Mouse (Mus musculus) adrenal gland, postnatal 10 days (tissue): Measurements from ENCODE around the gene Gm9887. TPM values are rescaled to one million over a fixed set of nuclear protein-coding genes. Genes with fewer than 3 reads are reported as not detected.

Experiments
- DNase-seq: peaks from one replicate; pipeline ENCODE4 v3.0.0; 2021; ENCODE audit warnings: mixed read lengths
- long read RNA-seq, 2 experiments: library from polyadenylated mRNA; stranded (forward); transcript quantifications; one replicate each; pipeline ENCODE4 v2.0.0; 2021
- total RNA-seq, 2 experiments: library from RNA; stranded (reverse); gene quantifications; 2 replicates each; pipeline ENCODE4 v1.2.3; 2021

The Gm9887 gene
- total RNA-seq, result under 1 TPM in 1 of 2 experiments, not detected in 1; 0.63 TPM
- long read RNA-seq, experiment 1, partial matches to known transcripts, result 0 of 3 reads
- long read RNA-seq, experiment 1, other reads (novel, unspliced or antisense), result 0 of 3 reads
- long read RNA-seq, experiment 2, partial matches to known transcripts, result 0 of 1 reads
- long read RNA-seq, experiment 2, other reads (novel, unspliced or antisense), result 0 of 1 reads

GRCm38 (mm10) chr12:69371854-69372671, at the start of gene Gm9887, which contains the start of gene Arf6:
Gene Gm9887, minus strand, starts transcription at chr12:69372458.
Gene Arf6, plus strand, starts transcription at chr12:69372150.
- DNase-seq, result peak; percentile 99

- no peak for DNase-seq
Observed at GRCm38 (mm10) chr12:69420716-69421115, 48.5 kb upstream of the Gm9887 start.

GRCm38 (mm10) chr12:69419606-69420005, 47.3 kb upstream of the Gm9887 start:
- DNase-seq, result no peak

GRCm38 (mm10) chr12:69419017-69419605, 46.9 kb upstream of the Gm9887 start:
- no peak for DNase-seq

GRCm38 (mm10) chr12:69418606-69419005, 46.3 kb upstream of the Gm9887 start:
- no peak for DNase-seq

GRCm38 (mm10) chr12:69417701-69418291, 45.5 kb upstream of the Gm9887 start:
- DNase-seq, result peak; percentile 42

GRCm38 (mm10) chr12:69416793-69417192, 44.5 kb upstream of the Gm9887 start:
- DNase-seq, result no peak

GRCm38 (mm10) chr12:69414826-69415572, 42.7 kb upstream of the Gm9887 start:
- DNase-seq, result no peak

- DNase-seq, result no peak
Observed at GRCm38 (mm10) chr12:69413303-69413702, 41.0 kb upstream of the Gm9887 start.

- DNase-seq, result no peak
Observed at GRCm38 (mm10) chr12:69411936-69412335, 39.7 kb upstream of the Gm9887 start.

GRCm38 (mm10) chr12:69410767-69411166, 38.5 kb upstream of the Gm9887 start:
- no peak for DNase-seq

GRCm38 (mm10) chr12:69402594-69403167, 30.4 kb upstream of the Gm9887 start:
- DNase-seq, result no peak

- DNase-seq, result no peak
Observed at GRCm38 (mm10) chr12:69402100-69402499, 29.8 kb upstream of the Gm9887 start.

GRCm38 (mm10) chr12:69400871-69401286, 28.6 kb upstream of the Gm9887 start:
- no peak for DNase-seq

GRCm38 (mm10) chr12:69400367-69400766, 28.1 kb upstream of the Gm9887 start:
- no peak for DNase-seq

- no peak for DNase-seq
Observed at GRCm38 (mm10) chr12:69394456-69394855, 22.2 kb upstream of the Gm9887 start.

- no peak for DNase-seq
Observed at GRCm38 (mm10) chr12:69393076-69393475, 20.8 kb upstream of the Gm9887 start.

GRCm38 (mm10) chr12:69390000-69390698, 17.9 kb upstream of the Gm9887 start:
- no peak for DNase-seq

- DNase-seq, result no peak
Observed at GRCm38 (mm10) chr12:69389273-69389938, 17.1 kb upstream of the Gm9887 start.

GRCm38 (mm10) chr12:69388321-69388869, 16.1 kb upstream of the Gm9887 start:
- DNase-seq, result no peak
